Mouse (Mus musculus) liver, adult 2 months (tissue): ENCODE results near the gene Dok3. TPM values are rescaled to one million over a fixed set of nuclear protein-coding genes. Genes with fewer than 3 reads are reported as not detected.

Source experiments
- DNase-seq: peaks from one replicate; pipeline ENCODE4 v3.0.0-alpha.2; 2011; ENCODE audit warnings: low read depth, low spot score; ENCODE audit errors: extremely low read depth
- H3K27ac ChIP-seq: fragments of 200-500 bp; replicated peaks from 2 replicates; pipeline ENCODE4 v1.5.1; 2012; ENCODE audit warnings: low read depth, mild to moderate bottlenecking, control low read depth, inconsistent platforms, low read length; ENCODE audit not compliant: insufficient read depth
- H3K27me3 ChIP-seq: fragments of 200-500 bp; 2 replicates; pipeline ENCODE4 v1.6.1; 2012; ENCODE audit warnings: mild to moderate bottlenecking, moderate library complexity, low read length, inconsistent platforms; ENCODE audit not compliant: control insufficient read depth, insufficient read depth
- H3K36me3 ChIP-seq: fragments of 200-500 bp; 2 replicates; pipeline ENCODE4 v1.6.1; 2012; ENCODE audit warnings: low read length, inconsistent platforms; ENCODE audit not compliant: control insufficient read depth, insufficient read depth
- H3K4me1 ChIP-seq: fragments of 200-500 bp; 2 replicates; pipeline ENCODE4 v1.6.1; 2011; ENCODE audit warnings: low read length; ENCODE audit not compliant: control insufficient read depth, insufficient read depth
- H3K4me3 ChIP-seq: fragments of 200-500 bp; 2 replicates; pipeline ENCODE4 v1.5.1; 2011; ENCODE audit warnings: low read depth, mild to moderate bottlenecking, control low read depth, low read length, moderate library complexity; ENCODE audit not compliant: insufficient read depth
- H3K79me2 ChIP-seq: fragments of 200-500 bp; 2 replicates; pipeline ENCODE4 v1.6.1; 2012; ENCODE audit warnings: inconsistent platforms, mild to moderate bottlenecking, low read length, moderate library complexity; ENCODE audit not compliant: control insufficient read depth, insufficient read depth
- H3K9ac ChIP-seq: fragments of 200-500 bp; 2 replicates; pipeline ENCODE4 v1.6.1; 2012; ENCODE audit warnings: low read depth, mild to moderate bottlenecking, control low read depth, inconsistent platforms, low read length
- CTCF ChIP-seq: fragments of 200-500 bp; IDR thresholded peaks from 2 replicates; pipeline ENCODE4 v1.5.1; 2011; ENCODE audit warnings: low read depth, low read length, control low read depth
- POLR2A ChIP-seq: fragments of 200-500 bp; IDR thresholded peaks from 2 replicates; pipeline ENCODE4 v1.6.1; 2011; ENCODE audit warnings: low read length, control low read depth; ENCODE audit not compliant: insufficient read depth; ENCODE audit errors: extremely low read depth
- WGBS: fragments of 180-500 bp; shearing (Covaris S2); methylation state at CpG from one replicate; pipeline ENCODE4 v1.1.7; 2018; 5-methylcytosine and 5-hydroxymethylcytosine counted together
- polyA plus RNA-seq: library from polyadenylated mRNA; depleted of rRNA; stranded (reverse); fragments of >200 nt; gene quantifications from 2 replicates; pipeline ENCODE4 v1.2.3, GENCODE M21; 2012
- total RNA-seq: library from RNA; depleted of rRNA; stranded (reverse); fragments of >200 nt; gene quantifications from 2 replicates; pipeline ENCODE4 v1.2.3, GENCODE M21; 2014

The Dok3 gene
- total and polyA plus RNA-seq, 2 experiments = 0.46 to 5.2 TPM

- Histone ChIP-seq H3K27me3 (no peaks in the 10 kb centered on the region), H3K36me3 (peaks cover 7% of the 10 kb centered on the region; the same call in 1 of the 2 replicates), H3K4me3 (no peak overlapping the region), H3K4me1 (peaks cover 6% of the 10 kb centered on the region), H3K27ac (no peak overlapping the region), H3K9ac (no peak overlapping the region), H3K79me2 (peaks cover 26% of the 10 kb centered on the region)
- TF ChIP-seq POLR2A (no peak), CTCF (no peak)
- 93% methylated on average over 2 of the region's 2 CpGs for WGBS
- no peak for DNase-seq
These were observed 38.9 kb upstream of the Dok3 start for GRCm38 (mm10) chr13:55567949-55568348.

- DNase-seq = no peak
- Histone ChIP-seq H3K9ac (no peak overlapping the region), H3K4me1 (peaks cover 6% of the 10 kb centered on the region), H3K27me3 (no peaks in the 10 kb centered on the region), H3K36me3 (peaks cover 7% of the 10 kb centered on the region; the same call in 1 of the 2 replicates), H3K79me2 (peaks cover 26% of the 10 kb centered on the region), H3K27ac (no peak overlapping the region), H3K4me3 (no peak overlapping the region)
- WGBS = 95% methylated on average over 6 of the region's 6 CpGs
- no peak for TF ChIP-seq CTCF
- TF ChIP-seq POLR2A = no peak
These were observed 37.9 kb upstream of the Dok3 start for GRCm38 (mm10) chr13:55567001-55567400.

GRCm38 (mm10) chr13:55563266-55563879 lies 34.3 kb upstream of the Dok3 start:
- no peak overlapping the region for H3K4me3 ChIP-seq
- peaks cover 10% of the 10 kb centered on the region; the same call in 1 of the 2 replicates for H3K36me3 ChIP-seq
- peaks cover 8% of the 10 kb centered on the region for H3K79me2 ChIP-seq
- 64% methylated on average over 7 of the region's 7 CpGs for WGBS
- no peak overlapping the region for H3K9ac ChIP-seq
- no peak for TF ChIP-seq CTCF
- no peak for TF ChIP-seq POLR2A
- peak; percentile 52 for DNase-seq
- H3K27ac ChIP-seq = no peak overlapping the region
- H3K27me3 ChIP-seq = no peaks in the 10 kb centered on the region
- no peaks in the 10 kb centered on the region for H3K4me1 ChIP-seq

GRCm38 (mm10) chr13:55557499-55557898 lies 28.4 kb upstream of the Dok3 start:
- H3K27me3 ChIP-seq = no peaks in the 10 kb centered on the region
- H3K4me1 ChIP-seq = no peaks in the 10 kb centered on the region
- no peak overlapping the region for H3K9ac ChIP-seq
- peaks cover 11% of the 10 kb centered on the region; the same call in 1 of the 2 replicates for H3K36me3 ChIP-seq
- no peak overlapping the region for H3K4me3 ChIP-seq
- no peak overlapping the region for H3K27ac ChIP-seq
- no peak for DNase-seq
- TF ChIP-seq CTCF (no peak), POLR2A (no peak)
- peaks cover 4% of the 10 kb centered on the region; the same call in 1 of the 2 replicates for H3K79me2 ChIP-seq
- WGBS = 91% methylated on average over 6 of the region's 6 CpGs

GRCm38 (mm10) chr13:55555921-55556320 lies 26.8 kb upstream of the Dok3 start:
- no peaks in the 10 kb centered on the region for H3K4me1 ChIP-seq
- no peaks in the 10 kb centered on the region for H3K27me3 ChIP-seq
- TF ChIP-seq CTCF = no peak
- H3K27ac ChIP-seq = no peak overlapping the region
- H3K9ac ChIP-seq = no peak overlapping the region
- H3K4me3 ChIP-seq = no peak overlapping the region
- peaks cover 4% of the 10 kb centered on the region; the same call in 1 of the 2 replicates for H3K79me2 ChIP-seq
- 92% methylated on average over 9 of the region's 9 CpGs for WGBS
- H3K36me3 ChIP-seq = peaks cover 12% of the 10 kb centered on the region; the same call in 1 of the 2 replicates
- no peak for DNase-seq

- Histone ChIP-seq H3K4me3 (no peak overlapping the region), H3K9ac (no peak overlapping the region), H3K27me3 (no peaks in the 10 kb centered on the region), H3K4me1 (no peaks in the 10 kb centered on the region), H3K27ac (no peak overlapping the region), H3K36me3 (peaks cover 27% of the 10 kb centered on the region; the same call in 1 of the 2 replicates), H3K79me2 (no peaks in the 10 kb centered on the region; the same call in 1 of the 2 replicates)
- DNase-seq = no peak
- 94% methylated on average over 15 of the region's 15 CpGs for WGBS
- no peak for TF ChIP-seq POLR2A
- no peak for TF ChIP-seq CTCF
These were observed 20.0 kb upstream of the Dok3 start for GRCm38 (mm10) chr13:55549061-55549460.
